Mouse (Mus musculus): ENCODE results near the gene Thumpd3. TPM values are rescaled to one million over a fixed set of nuclear protein-coding genes. Genes with fewer than 3 reads are reported as not detected.

Gene Thumpd3
- total and polyA plus RNA-seq, 3 experiments = 74.8 to 158 (median 89.1) TPM

DNA sequence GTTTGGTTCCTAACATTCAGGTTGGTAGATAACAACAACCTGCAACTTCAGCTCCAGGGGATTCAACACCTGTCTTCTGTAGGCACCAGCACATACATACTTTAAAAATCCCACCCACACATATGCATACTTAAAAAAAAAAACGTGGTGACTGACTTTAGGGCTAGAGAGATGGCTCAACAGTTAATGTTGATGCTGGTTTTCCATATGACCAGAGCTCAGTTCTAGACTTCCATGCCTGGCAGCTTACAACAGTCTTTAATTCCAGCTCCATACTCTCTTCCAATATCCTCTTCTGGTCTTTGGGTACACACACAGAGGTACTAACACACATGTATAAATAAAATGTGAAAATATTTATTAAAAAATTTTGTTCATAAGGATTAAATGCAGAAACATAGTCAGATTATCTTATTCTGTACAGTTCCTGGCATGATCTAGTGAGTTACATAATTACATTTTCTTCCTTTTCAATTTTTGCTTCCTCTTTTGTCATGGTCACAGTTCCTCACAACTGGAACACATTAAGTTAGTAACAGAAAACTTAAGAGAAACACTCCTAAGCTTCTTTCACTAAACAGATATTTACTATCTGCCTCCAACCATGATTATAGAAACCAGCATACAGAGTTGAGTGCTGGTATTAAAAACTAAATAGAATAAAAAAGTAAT, 15.0 kb downstream of the Thumpd3 start:
- Histone ChIP-seq H3K4me1 (ENCODE audit: control insufficient read depth in 1 of 2, insufficient read depth in 2 of 2, low read length in 2 of 2) (peaks cover 0 to 9% of the 10 kb centered on the region in 2 experiments; a peak in 2 of 4 replicates), H3K9me3 (replicated peaks; ENCODE audit: insufficient read depth, low read length) (no peaks in the 10 kb centered on the region), H3K27ac (ENCODE audit: control insufficient read depth, low read depth, low read length) (no peak overlapping the region), H3K4me3 (ENCODE audit: control insufficient read depth in 1 of 2, insufficient read depth in 1 of 2, low read depth in 2 of 2, low read length in 2 of 2) (no peak overlapping the region), H3K9ac (ENCODE audit: control insufficient read depth, low read depth, low read length, poor library complexity, severe bottlenecking) (no peak overlapping the region), H3K36me3 (ENCODE audit: control insufficient read depth in 1 of 2, insufficient read depth in 2 of 2, low read length in 2 of 2) (peaks cover 9 to 81% of the 10 kb centered on the region in 2 experiments), H3K27me3 (ENCODE audit: control insufficient read depth in 1 of 2, insufficient read depth in 2 of 2, low read length in 2 of 2) (no peaks in the 10 kb centered on the region), H3K79me2 (ENCODE audit: control insufficient read depth, insufficient read depth, low read length, poor library complexity) (peaks cover 3% of the 10 kb centered on the region; the same call in 1 of the 2 replicates)
- no peak for DNase-seq (ENCODE audit: low read depth, low spot score)
- TF ChIP-seq USF2 (IDR thresholded peaks at IDR 0.05; ENCODE audit: borderline replicate concordance in 1 of 2, insufficient read depth in 1 of 2, low read depth in 1 of 2, low read length in 2 of 2) = no peak
- TF ChIP-seq GATA1 (IDR thresholded peaks at IDR 0.05; ENCODE audit: low read depth, low read length) = no peak
- no peak for TF ChIP-seq MXI1 (IDR thresholded peaks at IDR 0.05; ENCODE audit: low read depth, low read length)
- no peak for TF ChIP-seq NRF1 (IDR thresholded peaks at IDR 0.05; ENCODE audit: insufficient read depth, low read depth, low read length, poor library complexity, severe bottlenecking)
- no peak for TF ChIP-seq ZMIZ1 (IDR thresholded peaks at IDR 0.05; ENCODE audit: low read depth, low read length)

DNA sequence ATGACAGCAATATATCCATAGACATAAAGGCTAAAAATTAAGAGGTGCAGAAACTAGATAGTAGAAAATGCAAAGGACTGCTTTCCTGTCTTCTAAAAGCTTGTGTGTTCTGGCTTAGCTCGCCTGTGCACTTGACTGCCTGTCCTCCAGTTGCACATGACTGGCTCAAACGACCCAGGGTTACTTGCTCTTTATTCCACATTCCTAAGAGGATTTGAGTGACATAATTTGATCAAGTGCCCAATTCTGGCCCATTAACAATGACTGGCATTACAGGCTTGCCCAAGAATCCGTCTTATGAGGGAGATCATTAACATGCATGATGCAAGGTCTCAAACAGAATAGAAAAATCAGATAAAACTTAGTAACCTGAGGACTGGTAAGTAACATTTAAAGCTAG, 16.2 kb downstream of the Thumpd3 start:
- Histone ChIP-seq H3K27me3 (ENCODE audit: control insufficient read depth in 1 of 2, insufficient read depth in 2 of 2, low read length in 2 of 2) (no peaks in the 10 kb centered on the region), H3K36me3 (ENCODE audit: control insufficient read depth in 1 of 2, insufficient read depth in 2 of 2, low read length in 2 of 2) (peaks cover 11 to 80% of the 10 kb centered on the region in 2 experiments), H3K4me1 (ENCODE audit: control insufficient read depth in 1 of 2, insufficient read depth in 2 of 2, low read length in 2 of 2) (peaks cover 0 to 9% of the 10 kb centered on the region in 2 experiments; a peak in 2 of 4 replicates), H3K4me3 (ENCODE audit: control insufficient read depth in 1 of 2, insufficient read depth in 1 of 2, low read depth in 2 of 2, low read length in 2 of 2) (no peak overlapping the region), H3K9me3 (replicated peaks; ENCODE audit: insufficient read depth, low read length) (no peaks in the 10 kb centered on the region), H3K79me2 (ENCODE audit: control insufficient read depth, insufficient read depth, low read length, poor library complexity) (peaks cover 2% of the 10 kb centered on the region; the same call in 1 of the 2 replicates), H3K27ac (ENCODE audit: control insufficient read depth, low read depth, low read length) (no peak overlapping the region), H3K9ac (ENCODE audit: control insufficient read depth, low read depth, low read length, poor library complexity, severe bottlenecking) (no peak overlapping the region)
- TF ChIP-seq GATA1 (IDR thresholded peaks at IDR 0.05; ENCODE audit: low read depth, low read length) = no peak
- no peak for TF ChIP-seq SMC3 (IDR thresholded peaks at IDR 0.05; ENCODE audit: low read depth, low read length)
- DNase-seq (ENCODE audit: low read depth, low spot score) = no peak

DNA sequence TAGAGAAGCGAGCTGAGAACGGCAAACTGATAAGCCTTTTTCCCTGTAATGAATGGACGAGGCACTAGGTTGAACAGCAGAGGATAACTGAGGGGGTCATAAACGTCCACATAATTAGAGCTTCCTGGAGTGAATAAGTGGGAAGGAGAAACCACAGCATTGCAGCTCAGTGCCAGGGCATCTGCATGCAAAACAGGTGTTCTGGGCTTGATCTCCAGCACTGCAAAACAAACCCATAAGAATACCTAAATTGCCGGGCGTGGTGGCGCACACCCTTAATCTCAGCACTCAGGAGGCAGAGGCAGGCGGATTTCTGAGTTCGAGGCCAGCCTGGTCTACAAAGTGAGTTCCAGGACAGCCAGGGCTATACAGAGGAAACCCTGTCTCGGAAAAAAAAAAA, 17.3 kb downstream of the Thumpd3 start:
- Histone ChIP-seq H3K27ac (ENCODE audit: control insufficient read depth, low read depth, low read length) (no peak overlapping the region), H3K79me2 (ENCODE audit: control insufficient read depth, insufficient read depth, low read length, poor library complexity) (peaks cover 2% of the 10 kb centered on the region; the same call in 1 of the 2 replicates), H3K27me3 (ENCODE audit: control insufficient read depth in 1 of 2, insufficient read depth in 2 of 2, low read length in 2 of 2) (no peaks in the 10 kb centered on the region), H3K9ac (ENCODE audit: control insufficient read depth, low read depth, low read length, poor library complexity, severe bottlenecking) (no peak overlapping the region), H3K9me3 (replicated peaks; ENCODE audit: insufficient read depth, low read length) (no peaks in the 10 kb centered on the region), H3K4me3 (ENCODE audit: control insufficient read depth in 1 of 2, insufficient read depth in 1 of 2, low read depth in 2 of 2, low read length in 2 of 2) (no peak overlapping the region), H3K4me1 (ENCODE audit: control insufficient read depth in 1 of 2, insufficient read depth in 2 of 2, low read length in 2 of 2) (peaks cover 0 to 9% of the 10 kb centered on the region in 2 experiments; a peak in 2 of 4 replicates), H3K36me3 (ENCODE audit: control insufficient read depth in 1 of 2, insufficient read depth in 2 of 2, low read length in 2 of 2) (peaks cover 12 to 78% of the 10 kb centered on the region in 2 experiments)
- DNase-seq (ENCODE audit: low read depth, low spot score) = no peak
- TF ChIP-seq TBP (IDR thresholded peaks at IDR 0.05; ENCODE audit: low read depth, low read length) = no peak
- no peak for TF ChIP-seq SMC3 (IDR thresholded peaks at IDR 0.05; ENCODE audit: low read depth, low read length)
- no peak for TF ChIP-seq MYC (IDR thresholded peaks at IDR 0.05; ENCODE audit: low read depth, low read length)
- TF ChIP-seq ZKSCAN1 (IDR thresholded peaks at IDR 0.05; ENCODE audit: low read depth, low read length) = no peak
- no peak for TF ChIP-seq CTCF (IDR thresholded peaks at IDR 0.05 in 2 of 3, conservative IDR thresholded peaks at IDR 0.05 in 1 of 3; ENCODE audit: control insufficient read depth in 1 of 3, insufficient read depth in 1 of 3, low read depth in 2 of 3, low read length in 3 of 3, poor library complexity in 1 of 3, severe bottlenecking in 1 of 3)
- no peak for TF ChIP-seq ELF1 (IDR thresholded peaks at IDR 0.05; ENCODE audit: low read depth, low read length)
- no peak for TF ChIP-seq TAL1 (IDR thresholded peaks at IDR 0.05; ENCODE audit: low read length)
- no peak for TF ChIP-seq RAD21 (IDR thresholded peaks at IDR 0.05; ENCODE audit: low read depth, low read length)
- TF ChIP-seq MXI1 (IDR thresholded peaks at IDR 0.05; ENCODE audit: low read depth, low read length) = no peak
- TF ChIP-seq POLR2AphosphoS2 (IDR thresholded peaks at IDR 0.05; ENCODE audit: low read length) = no peak
- TF ChIP-seq MAZ (IDR thresholded peaks at IDR 0.05; ENCODE audit: low read depth, low read length) = no peak
- TF ChIP-seq CHD1 (IDR thresholded peaks at IDR 0.05; ENCODE audit: low read depth, low read length) = no peak
- TF ChIP-seq MAFK (IDR thresholded peaks at IDR 0.05; ENCODE audit: borderline replicate concordance, low read depth, low read length) = no peak
